ENCODE assay signal across 28 mouse cellular contexts in the genomic region with DNA sequence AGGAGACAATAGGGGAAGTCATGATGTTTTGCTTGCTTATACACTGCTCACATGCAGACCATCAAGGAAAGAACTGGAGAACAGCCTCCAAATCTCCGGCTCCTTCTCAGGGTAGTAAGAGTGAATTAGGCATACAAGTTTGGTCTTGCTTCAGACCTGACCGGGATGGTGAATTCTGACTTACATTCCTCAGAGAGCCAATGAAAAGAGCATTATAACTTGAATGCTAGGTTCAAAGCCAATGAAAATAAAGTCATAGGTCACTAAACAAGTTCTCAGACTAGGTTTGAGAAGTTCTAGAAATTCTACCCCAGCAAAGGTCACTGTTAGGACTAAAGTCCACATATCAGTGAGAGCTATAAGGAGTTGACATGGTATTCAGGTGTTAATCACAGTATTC. TPM values are rescaled to one million over a fixed set of nuclear protein-coding genes. Genes with fewer than 3 reads are reported as not detected.
"Had no signal": no experiment of that assay in that cellular context is flagged by ENCODE, and none has a peak within 500 bp of the region (broad histone marks: within the 10 kb centered on the region; RNA-seq: fewer than 3 reads in every experiment).

No protein-coding gene starts in this region.

- ATAC-seq: forebrain, embryonic 13.5 days; forebrain, embryonic 14.5 days; forebrain, embryonic 15.5 days; forebrain, embryonic 16.5 days; forebrain, postnatal 0 days had no signal

- H3K27me3 ChIP-seq: embryonic facial prominence, embryonic 12.5 days; embryonic facial prominence, embryonic 13.5 days; embryonic facial prominence, embryonic 15.5 days; forebrain, embryonic 12.5 days; forebrain, embryonic 13.5 days; forebrain, embryonic 15.5 days had no signal

- H3K27ac ChIP-seq: embryonic facial prominence, embryonic 10.5 days; embryonic facial prominence, embryonic 12.5 days; embryonic facial prominence, embryonic 13.5 days; embryonic facial prominence, embryonic 15.5 days; forebrain, embryonic 10.5 days; forebrain, embryonic 12.5 days; forebrain, embryonic 13.5 days; forebrain, embryonic 15.5 days; gastrocnemius, adult 2 months; heart, adult 2 months had no signal

- DNase-seq: cerebellum, adult 8-10 months; cerebellum, adult 9-10 months; cerebellum, adult 9-11 months; cerebellum, postnatal 10 days; cerebellum, postnatal 14 days; cerebellum, postnatal 25 days; cerebellum, postnatal 36 days; embryo, embryonic 11 days; forebrain, postnatal 0 days; gastrocnemius, adult 2 months; gastrocnemius, postnatal 10 days; gastrocnemius, postnatal 14 days; gastrocnemius, postnatal 25 days; gastrocnemius, postnatal 36 days; heart, adult 11 months; heart, adult 18-20 months; heart, adult 2 months had no signal

- H3K4me2 ChIP-seq: embryonic facial prominence, embryonic 12.5 days; embryonic facial prominence, embryonic 13.5 days; embryonic facial prominence, embryonic 15.5 days; forebrain, embryonic 12.5 days; forebrain, embryonic 13.5 days; forebrain, embryonic 15.5 days had no signal

- H3K9ac ChIP-seq: embryonic facial prominence, embryonic 12.5 days; embryonic facial prominence, embryonic 13.5 days; embryonic facial prominence, embryonic 15.5 days; forebrain, embryonic 12.5 days; forebrain, embryonic 13.5 days; forebrain, embryonic 15.5 days; forebrain, postnatal 0 days had no signal

- H3K4me3 ChIP-seq: embryonic facial prominence, embryonic 10.5 days; embryonic facial prominence, embryonic 12.5 days; embryonic facial prominence, embryonic 13.5 days; embryonic facial prominence, embryonic 15.5 days; erythroblast, embryonic 14.5 days; forebrain, embryonic 10.5 days; forebrain, embryonic 12.5 days; forebrain, embryonic 13.5 days; forebrain, embryonic 15.5 days; gastrocnemius, adult 2 months; heart, adult 2 months had no signal

RNA-seq across cellular contexts. Expression of gene Zfp712, which starts 16.3 kb away (rescaled TPM):
- polyA plus RNA-seq: erythroblast, embryonic 14.5 days had no signal

RNA-seq across cellular contexts. Expression of gene Zfp708, which starts 20.5 kb away (rescaled TPM):
- polyA plus RNA-seq: erythroblast, embryonic 14.5 days had no signal

RNA-seq across cellular contexts. Expression of gene Rslcan18, which starts 38.8 kb away (rescaled TPM):
- polyA plus RNA-seq: erythroblast, embryonic 14.5 days; forebrain, embryonic 14.5 days had no signal

RNA-seq across cellular contexts. Expression of gene Zfp759, which starts 44.2 kb away (rescaled TPM):
- polyA plus RNA-seq: erythroblast, embryonic 14.5 days had no signal
